Mouse (Mus musculus): ENCODE data around the gene Taar3.

DNA sequence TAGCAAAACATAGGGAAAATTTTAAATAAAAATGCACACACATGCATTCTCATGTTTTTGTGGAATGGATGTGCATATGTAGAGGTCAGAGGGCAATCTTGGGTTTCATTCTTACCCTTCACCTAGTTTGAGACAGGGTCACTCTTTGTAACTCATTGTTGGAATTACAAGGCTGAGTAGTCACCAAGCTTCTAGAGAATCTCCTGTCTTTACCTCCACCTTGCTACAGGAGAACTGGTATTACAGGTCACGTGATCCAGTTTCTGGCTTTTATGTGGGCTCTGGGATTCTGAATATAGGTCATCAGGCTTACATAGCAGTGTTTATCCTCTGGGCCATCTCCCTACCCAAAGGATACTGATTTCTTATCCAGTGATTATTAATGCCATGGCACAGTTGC lies 43.7 kb upstream of the Taar3 start:
- TF ChIP-seq POLR2A (IDR thresholded peaks at IDR 0.05; ENCODE audit: extremely low read depth, insufficient read depth, low read length): no peak
- no peak for TF ChIP-seq CTCF (IDR thresholded peaks at IDR 0.05; ENCODE audit: low read depth, low read length)
